Mouse (Mus musculus) hematopoietic stem cell, adult 5-6 weeks (primary cell): ENCODE measurements around the gene Sh3bgrl2. TPM values are rescaled to one million over a fixed set of nuclear protein-coding genes. Genes with fewer than 3 reads are reported as not detected.

ENCODE experiments used
- ATAC-seq, 2 experiments: fragments of 125-278 bp in 1 of 2; replicated peaks in 1 of 2; 2 replicates each; pipeline ENCODE4 v1.8.0; 2016 to 2017; ENCODE audit warnings: inconsistent platforms in 2 of 2, mild to moderate bottlenecking in 2 of 2, moderate number of reproducible peaks in 2 of 2, low read depth in 1 of 2, moderate TSS enrichment in 1 of 2; ENCODE audit not compliant: low FRiP score in 2 of 2, poor library complexity in 2 of 2, severe bottlenecking in 2 of 2, insufficient read depth in 1 of 2, low TSS enrichment in 1 of 2
- total RNA-seq: library from RNA; stranded (forward); fragments of 172-1452, 232-1000 nt; gene quantifications from 2 replicates; pipeline ENCODE4 v1.2.3, GENCODE M21; 2017

Sh3bgrl2 gene
- total RNA-seq, 1 experiment from 2014 or later: 2.2 TPM

GRCm38 (mm10) chr9:83643833-83644232, 95.7 kb downstream of the Sh3bgrl2 start:
- ATAC-seq: no peak

- no peak for ATAC-seq
Observed at GRCm38 (mm10) chr9:83646215-83646614, 98.1 kb downstream of the Sh3bgrl2 start.

- no peak for ATAC-seq
Observed at GRCm38 (mm10) chr9:83646691-83647090, 98.6 kb downstream of the Sh3bgrl2 start.

- no peak for ATAC-seq
Observed at GRCm38 (mm10) chr9:83647919-83648705, 100.0 kb downstream of the Sh3bgrl2 start.

GRCm38 (mm10) chr9:83648733-83649132, 100.6 kb downstream of the Sh3bgrl2 start:
- ATAC-seq: no peak

GRCm38 (mm10) chr9:83652015-83652414, 103.9 kb downstream of the Sh3bgrl2 start:
- ATAC-seq: peak in 1 of 2 experiments; percentile 59; a peak in 2 of 4 replicates

GRCm38 (mm10) chr9:83652590-83653172, 104.6 kb downstream of the Sh3bgrl2 start:
- ATAC-seq: peak; percentile 90 to 94

- ATAC-seq: no peak
Observed at GRCm38 (mm10) chr9:83654601-83655000, 106.5 kb downstream of the Sh3bgrl2 start.

- no peak for ATAC-seq
Observed at GRCm38 (mm10) chr9:83656960-83657651, 109.0 kb downstream of the Sh3bgrl2 start.

GRCm38 (mm10) chr9:83657652-83658002, 109.5 kb downstream of the Sh3bgrl2 start:
- ATAC-seq: no peak

GRCm38 (mm10) chr9:83659081-83659480, 111.0 kb downstream of the Sh3bgrl2 start:
- ATAC-seq: no peak

- no peak for ATAC-seq
Observed at GRCm38 (mm10) chr9:83661811-83662210, 113.7 kb downstream of the Sh3bgrl2 start.

GRCm38 (mm10) chr9:83663981-83664897, 116.1 kb downstream of the Sh3bgrl2 start:
- ATAC-seq: no peak

GRCm38 (mm10) chr9:83664951-83665350, 116.8 kb downstream of the Sh3bgrl2 start:
- ATAC-seq: no peak

GRCm38 (mm10) chr9:83667031-83667430, 118.9 kb downstream of the Sh3bgrl2 start:
- no peak for ATAC-seq

GRCm38 (mm10) chr9:83679626-83680025, 131.5 kb downstream of the Sh3bgrl2 start:
- no peak for ATAC-seq
